Mouse (Mus musculus): ENCODE measurements around the gene Angel2.
A peak's percentile ranks its signal among the peaks of the same experiment; 100 is the strongest.
"Not testable (repeated sequence)": the region's sequence is repeated elsewhere in the genome, so short reads cannot be mapped to it uniquely, and the experiment has no call there.

Angel2 gene

GRCm38 (mm10) chr1:190924812-190925211 lies at the start of gene Angel2:
TSS of gene Angel2 (plus strand) at chr1:190925112.
- not testable (repeated sequence) for DNase-seq (ENCODE audit: low spot score in 2 of 2)

GRCm38 (mm10) chr1:190875751-190876150 lies 49.2 kb upstream of the Angel2 start:
- DNase-seq (ENCODE audit: low spot score in 2 of 2), result no peak

GRCm38 (mm10) chr1:190880638-190881037 lies 44.3 kb upstream of the Angel2 start:
- no peak for DNase-seq (ENCODE audit: low spot score in 2 of 2)

GRCm38 (mm10) chr1:190881422-190881821 lies 43.5 kb upstream of the Angel2 start:
- DNase-seq (ENCODE audit: low spot score in 2 of 2), result peak; percentile 28 to 66

GRCm38 (mm10) chr1:190886014-190886413 lies 38.9 kb upstream of the Angel2 start:
- DNase-seq (ENCODE audit: low spot score in 2 of 2), result no peak

GRCm38 (mm10) chr1:190888031-190888430 lies 36.9 kb upstream of the Angel2 start:
- DNase-seq (ENCODE audit: low spot score in 2 of 2), result no peak

- no peak for DNase-seq (ENCODE audit: low spot score in 2 of 2)
Observed at GRCm38 (mm10) chr1:190888646-190889045, 36.3 kb upstream of the Angel2 start.

- DNase-seq (ENCODE audit: low spot score in 2 of 2), result no peak
Observed at GRCm38 (mm10) chr1:190893559-190894167, 31.2 kb upstream of the Angel2 start.

GRCm38 (mm10) chr1:190898186-190898585 lies 26.7 kb upstream of the Angel2 start:
- DNase-seq (ENCODE audit: low spot score in 2 of 2), result no peak

GRCm38 (mm10) chr1:190898899-190899575 lies 25.9 kb upstream of the Angel2 start:
- no peak for DNase-seq (ENCODE audit: low spot score in 2 of 2)

- DNase-seq (ENCODE audit: low spot score in 2 of 2), result no peak
Observed at GRCm38 (mm10) chr1:190901082-190901481, 23.8 kb upstream of the Angel2 start.

GRCm38 (mm10) chr1:190904136-190904535 lies 20.8 kb upstream of the Angel2 start:
- no peak for DNase-seq (ENCODE audit: low spot score in 2 of 2)

- DNase-seq (ENCODE audit: low spot score in 2 of 2), result no peak
Observed at GRCm38 (mm10) chr1:190904714-190905113, 20.2 kb upstream of the Angel2 start.

- DNase-seq (ENCODE audit: low spot score in 2 of 2), result no peak
Observed at GRCm38 (mm10) chr1:190910836-190911235, 14.1 kb upstream of the Angel2 start.

- peak; percentile 50 to 79 for DNase-seq (ENCODE audit: low spot score in 2 of 2)
Observed at GRCm38 (mm10) chr1:190911415-190912123, 13.3 kb upstream of the Angel2 start, which contains the start of gene Rps6kc1. TSS of gene Rps6kc1 (minus strand) at chr1:190911770.

- DNase-seq (ENCODE audit: low spot score in 2 of 2), result no peak
Observed at GRCm38 (mm10) chr1:190912623-190913022, 12.3 kb upstream of the Angel2 start.

- DNase-seq (ENCODE audit: low spot score in 2 of 2), result no peak
Observed at GRCm38 (mm10) chr1:190918938-190919337, 6.0 kb upstream of the Angel2 start.

GRCm38 (mm10) chr1:190919725-190920469 lies 5.0 kb upstream of the Angel2 start:
- DNase-seq (ENCODE audit: low spot score in 2 of 2), result no peak

GRCm38 (mm10) chr1:190927311-190927710 lies 2.4 kb downstream of the Angel2 start:
- DNase-seq (ENCODE audit: low spot score in 2 of 2), result no peak

GRCm38 (mm10) chr1:190927751-190928369 lies 2.9 kb downstream of the Angel2 start:
- peak in 1 of 2 experiments; percentile 20 for DNase-seq (ENCODE audit: low spot score in 2 of 2)

- peak; percentile 98 to 99 for DNase-seq (ENCODE audit: low spot score in 2 of 2)
Observed at GRCm38 (mm10) chr1:190928370-190929009, 3.6 kb downstream of the Angel2 start.

Measured in spleen, postnatal 10 days (tissue).